Mouse (Mus musculus) lung, postnatal 0 days (tissue): ENCODE results near the gene Frem2. TPM values are rescaled to one million over a fixed set of nuclear protein-coding genes. Genes with fewer than 3 reads are reported as not detected.

Source experiments
- ATAC-seq: fragments of 200-750 bp; cut with Nextera tagmentation; 2 replicates; pipeline ENCODE4 v1.8.0; 2017; ENCODE audit warnings: moderate library complexity
- DNase-seq: peaks from one replicate; pipeline ENCODE4 v3.0.0-alpha.2; 2016; ENCODE audit warnings: low spot score
- H3K27ac ChIP-seq: fragments of 300-500 bp; sonication (generic); 2 replicates; pipeline ENCODE4 v1.5.1; 2014; ENCODE audit warnings: antibody characterized with exemption, mild to moderate bottlenecking, low read length, mixed read lengths
- H3K27me3 ChIP-seq: fragments of 300-500 bp; sonication (generic); replicated peaks from 2 replicates; pipeline ENCODE4 v1.6.1; 2014; ENCODE audit warnings: low read length, mixed read lengths; ENCODE audit not compliant: insufficient read depth
- H3K36me3 ChIP-seq: fragments of 300-500 bp; sonication (generic); 2 replicates; pipeline ENCODE4 v1.6.1; 2014; ENCODE audit warnings: low read length, mixed read lengths; ENCODE audit not compliant: insufficient read depth
- H3K4me1 ChIP-seq: fragments of 300-500 bp; sonication (generic); 2 replicates; pipeline ENCODE4 v1.6.1; 2014; ENCODE audit warnings: antibody characterized with exemption, low read depth, low read length, mixed read lengths; ENCODE audit not compliant: insufficient read depth
- H3K4me2 ChIP-seq: fragments of 300-500 bp; sonication (generic); replicated peaks from 2 replicates; pipeline ENCODE4 v1.6.1; 2014; ENCODE audit warnings: low read depth, mild to moderate bottlenecking, low read length, moderate library complexity, mixed read lengths
- H3K4me3 ChIP-seq: fragments of 300-500 bp; sonication (generic); 2 replicates; pipeline ENCODE4 v1.5.1; 2014; ENCODE audit warnings: low read depth, low read length
- H3K9ac ChIP-seq: fragments of 300-500 bp; sonication (generic); replicated peaks from 2 replicates; pipeline ENCODE4 v1.6.1; 2014; ENCODE audit warnings: low read depth, mild to moderate bottlenecking
- H3K9me3 ChIP-seq: fragments of 300-500 bp; sonication (generic); 2 replicates; pipeline ENCODE4 v1.6.1; 2016; ENCODE audit warnings: low read length, mixed read lengths
- CTCF ChIP-seq: IDR thresholded peaks from 2 replicates; pipeline ENCODE4 v1.5.1; 2016; ENCODE audit warnings: antibody characterized with exemption, mild to moderate bottlenecking
- EP300 ChIP-seq: IDR thresholded peaks from 2 replicates; pipeline ENCODE4 v1.6.1; 2016; ENCODE audit warnings: antibody characterized with exemption, mild to moderate bottlenecking, control low read depth
- WGBS: fragments of 180-500 bp; shearing (Covaris S2); extraction: QIAGEN DNeasy Blood & Tissue Kit; methylation state at CpG from one replicate; pipeline ENCODE4 v1.1.7; 2014; 5-methylcytosine and 5-hydroxymethylcytosine counted together
- polyA plus RNA-seq: library from polyadenylated mRNA; unstranded; fragments of >200 nt; fragmentation: Nextera tagmentation; extraction: Ambion mirVana; gene quantifications from 2 replicates; pipeline ENCODE4 v1.2.1, GENCODE M21; 2015

Frem2 gene
- polyA plus RNA-seq, 1 experiment from 2014 or later, result 1.6 TPM

DNA sequence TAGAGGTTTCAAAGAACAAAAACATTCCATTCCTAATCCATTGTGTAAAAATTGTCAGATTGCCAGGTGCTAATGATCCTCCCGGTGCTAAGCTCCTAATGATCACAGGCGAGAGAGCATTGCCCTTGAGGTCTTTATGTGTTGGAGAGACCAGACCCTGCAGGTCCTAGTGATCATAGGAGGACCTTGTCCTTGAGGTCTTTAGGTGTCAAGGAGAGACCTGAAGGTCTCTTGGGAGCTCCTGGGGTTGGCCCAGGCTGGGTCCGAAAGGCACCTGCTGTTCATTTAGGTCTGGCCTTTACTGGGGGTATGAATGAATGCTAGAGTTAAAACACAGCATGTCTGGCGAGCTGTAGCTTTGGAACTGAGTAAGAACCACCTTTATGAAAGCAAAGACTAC lies 183.0 kb downstream of the Frem2 start:
- DNase-seq, result no peak
- H3K4me1 ChIP-seq, result no peaks in the 10 kb centered on the region
- H3K9ac ChIP-seq, result no peak overlapping the region
- no peak overlapping the region for H3K27ac ChIP-seq
- no peak overlapping the region for H3K4me2 ChIP-seq
- no peak for TF ChIP-seq EP300
- TF ChIP-seq CTCF, result no peak
- no peaks in the 10 kb centered on the region for H3K27me3 ChIP-seq
- no peak overlapping the region for H3K4me3 ChIP-seq
- 61% methylated on average over 4 of the region's 4 CpGs for WGBS
- no peaks in the 10 kb centered on the region for H3K9me3 ChIP-seq
- no peak for ATAC-seq
- peaks cover 51% of the 10 kb centered on the region for H3K36me3 ChIP-seq

DNA sequence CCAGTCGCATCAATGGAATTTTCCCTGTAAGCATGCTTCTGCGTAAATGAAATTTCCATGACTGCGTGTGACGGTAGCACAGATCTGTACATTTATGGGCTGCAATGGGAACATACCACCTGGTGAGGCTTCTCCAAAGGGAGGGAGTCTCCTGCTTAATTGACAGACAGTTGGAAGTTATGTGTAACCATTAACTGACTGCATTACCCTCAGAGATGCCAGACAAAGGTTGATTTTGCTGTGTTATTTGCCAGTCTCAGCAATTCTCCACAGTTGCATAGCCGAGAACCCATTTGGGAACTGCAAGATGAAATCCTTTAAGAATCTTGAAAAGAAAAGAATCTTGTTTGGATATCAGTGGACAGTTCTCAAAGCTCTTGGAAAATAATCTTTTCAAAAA lies 185.1 kb downstream of the Frem2 start:
- Histone ChIP-seq H3K4me3 (no peak overlapping the region), H3K9me3 (no peaks in the 10 kb centered on the region), H3K4me1 (no peaks in the 10 kb centered on the region), H3K27me3 (no peaks in the 10 kb centered on the region), H3K9ac (no peak overlapping the region), H3K4me2 (no peak overlapping the region), H3K27ac (no peak overlapping the region), H3K36me3 (peaks cover 36% of the 10 kb centered on the region)
- 95% methylated on average over 5 of the region's 5 CpGs for WGBS
- DNase-seq (no peak), ATAC-seq (no peak)
- no peak for TF ChIP-seq CTCF
- TF ChIP-seq EP300, result no peak

DNA sequence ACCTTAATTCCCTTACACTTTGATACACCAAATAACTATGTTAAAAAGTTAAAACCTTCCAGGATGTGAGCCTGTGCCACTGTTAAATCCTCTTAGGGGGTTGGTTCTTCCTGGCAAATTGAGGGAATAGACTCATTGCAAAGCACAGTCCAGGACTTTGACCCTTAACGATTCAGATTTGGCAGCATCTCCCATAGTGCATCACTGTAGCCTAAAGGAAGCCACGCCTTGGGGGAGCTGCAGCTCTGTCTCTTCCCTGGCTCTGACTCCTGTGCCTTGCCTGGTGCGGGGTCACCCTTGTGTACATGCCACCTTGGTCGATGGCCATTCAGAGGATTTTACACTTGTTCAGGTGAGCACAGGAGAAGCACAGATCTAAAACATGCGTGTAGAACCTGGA lies 187.5 kb downstream of the Frem2 start:
- ATAC-seq, result no peak
- Histone ChIP-seq H3K4me1 (peaks cover 9% of the 10 kb centered on the region; the same call in 1 of the 2 replicates), H3K9me3 (no peaks in the 10 kb centered on the region), H3K9ac (no peak overlapping the region), H3K27ac (no peak overlapping the region), H3K4me3 (no peak overlapping the region), H3K4me2 (no peak overlapping the region), H3K27me3 (no peaks in the 10 kb centered on the region), H3K36me3 (peaks cover 29% of the 10 kb centered on the region)
- no peak for DNase-seq
- WGBS, result 77% methylated on average over 5 of the region's 5 CpGs
- TF ChIP-seq CTCF, result no peak
- TF ChIP-seq EP300, result no peak

DNA sequence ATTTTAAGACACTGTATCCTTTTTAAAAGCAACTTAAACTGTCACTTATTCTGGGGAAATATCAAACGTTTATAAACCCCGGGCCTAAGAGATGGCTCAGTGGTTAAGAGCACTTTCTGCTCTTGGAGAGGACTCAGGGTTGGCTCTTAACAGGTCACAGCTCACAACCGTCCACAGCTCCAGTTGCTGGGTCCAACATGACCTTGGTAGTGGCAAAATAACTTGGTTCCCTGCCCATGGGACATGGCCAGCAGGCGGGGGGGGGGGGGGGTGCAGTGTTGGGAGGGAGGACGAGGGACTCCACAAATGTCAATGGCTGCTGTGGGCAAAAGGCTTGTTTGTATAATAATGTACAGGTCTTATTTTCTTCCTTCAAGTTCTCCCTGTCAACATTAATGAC lies 189.8 kb downstream of the Frem2 start:
- WGBS, result 55% methylated on average over 5 of the region's 5 CpGs
- H3K9me3 ChIP-seq, result no peaks in the 10 kb centered on the region
- DNase-seq (no peak), ATAC-seq (no peak)
- H3K27me3 ChIP-seq, result no peaks in the 10 kb centered on the region
- H3K27ac ChIP-seq, result no peak overlapping the region
- H3K4me1 ChIP-seq, result peaks cover 9% of the 10 kb centered on the region; the same call in 1 of the 2 replicates
- 0 out of 2 replicates have a peak, but pooled peaks cover 8% of the 10 kb centered on the region for H3K36me3 ChIP-seq
- no peak overlapping the region for H3K9ac ChIP-seq
- no peak for TF ChIP-seq CTCF
- TF ChIP-seq EP300, result no peak
- H3K4me2 ChIP-seq, result no peak overlapping the region
- H3K4me3 ChIP-seq, result no peak overlapping the region

DNA sequence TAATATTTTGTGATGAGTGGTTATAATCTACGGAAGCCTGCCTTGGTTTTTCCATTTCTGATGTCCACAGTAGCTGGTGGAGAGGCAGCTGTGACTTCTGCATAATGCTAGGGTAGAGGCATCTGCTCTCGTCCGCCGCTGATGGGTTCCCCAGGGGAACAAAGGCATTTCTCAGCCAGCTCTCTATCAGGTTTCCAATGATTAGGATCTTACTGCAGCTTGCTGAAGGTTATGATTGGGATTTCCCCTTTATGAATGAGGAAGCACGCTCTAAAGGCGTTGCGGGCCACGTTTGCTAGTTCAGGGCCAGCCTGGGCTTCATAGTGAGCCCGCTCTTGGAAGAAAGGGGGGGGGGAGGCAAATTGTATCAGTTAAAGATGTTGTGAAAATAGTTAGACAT lies 190.7 kb downstream of the Frem2 start:
- 79% methylated on average over 9 of the region's 9 CpGs for WGBS
- Histone ChIP-seq H3K36me3 (0 out of 2 replicates have a peak, but pooled peaks cover 8% of the 10 kb centered on the region), H3K4me3 (no peak overlapping the region), H3K27ac (no peak overlapping the region), H3K4me2 (no peak overlapping the region), H3K27me3 (no peaks in the 10 kb centered on the region), H3K4me1 (peaks cover 13% of the 10 kb centered on the region; the same call in 1 of the 2 replicates), H3K9ac (no peak overlapping the region), H3K9me3 (no peaks in the 10 kb centered on the region)
- DNase-seq (no peak), ATAC-seq (no peak)
- TF ChIP-seq CTCF, result no peak
- no peak for TF ChIP-seq EP300

DNA sequence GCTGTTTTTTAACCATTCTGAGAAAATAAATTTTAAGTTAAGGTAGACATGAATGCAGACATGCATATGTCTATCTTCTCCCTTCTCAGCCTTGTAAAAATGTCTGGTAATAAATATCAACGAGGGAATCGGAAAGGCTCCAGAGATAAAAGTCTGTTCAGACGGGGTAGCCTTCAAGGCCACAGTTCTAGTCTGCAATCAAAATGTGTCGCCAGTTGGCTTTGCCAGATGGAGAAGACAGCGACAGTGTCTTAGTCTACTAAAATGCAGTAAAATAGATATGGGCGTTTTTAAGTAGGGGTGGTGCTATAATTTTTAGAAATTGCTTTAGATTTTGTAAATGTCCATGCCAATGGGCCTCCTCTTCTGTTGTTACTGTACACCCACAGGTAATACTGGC lies 191.8 kb downstream of the Frem2 start:
- Histone ChIP-seq H3K36me3 (peaks cover 4% of the 10 kb centered on the region; the same call in 1 of the 2 replicates), H3K9ac (peak overlapping the region; percentile 17; the same call in 1 of the 2 replicates), H3K27ac (no peak overlapping the region), H3K4me2 (peak overlapping the region; percentile 76; the same call in 1 of the 2 replicates), H3K9me3 (no peaks in the 10 kb centered on the region), H3K27me3 (no peaks in the 10 kb centered on the region), H3K4me3 (no peak overlapping the region), H3K4me1 (peaks cover 13% of the 10 kb centered on the region; the same call in 1 of the 2 replicates)
- WGBS, result 30% methylated on average over 6 of the region's 6 CpGs
- DNase-seq, result no peak
- TF ChIP-seq EP300 (no peak), CTCF (no peak)
- no peak for ATAC-seq
